Mouse (Mus musculus): ENCODE results near the gene Ltbp2. TPM values are rescaled to one million over a fixed set of nuclear protein-coding genes. Genes with fewer than 3 reads are reported as not detected.

Gene Ltbp2
- polyA plus RNA-seq, 1 experiment, result 6.9 TPM

- WGBS, result 84% methylated on average over 4 of the region's 4 CpGs
- Histone ChIP-seq H3K27ac (ENCODE audit: control insufficient read depth, insufficient read depth, low read depth, low read length, poor library complexity) (no peak overlapping the region), H3K4me3 (replicated peaks; ENCODE audit: control insufficient read depth, low read depth, low read length) (no peak overlapping the region), H3K4me1 (ENCODE audit: control insufficient read depth, insufficient read depth, low read length) (no peaks in the 10 kb centered on the region)
- no peak for TF ChIP-seq POLR2A (IDR thresholded peaks at IDR 0.05; ENCODE audit: borderline replicate concordance, control insufficient read depth, low read depth, low read length)
- TF ChIP-seq CTCF (IDR thresholded peaks at IDR 0.05; ENCODE audit: control insufficient read depth, insufficient read depth, low read length), result no peak
Measured at GRCm38 (mm10) chr12:84910066-84910465, 33.7 kb upstream of the Ltbp2 start.

- no peak for TF ChIP-seq CTCF (IDR thresholded peaks at IDR 0.05; ENCODE audit: control insufficient read depth, insufficient read depth, low read length)
- no peak for TF ChIP-seq POLR2A (IDR thresholded peaks at IDR 0.05; ENCODE audit: borderline replicate concordance, control insufficient read depth, low read depth, low read length)
- WGBS, result 79% methylated on average over 10 of the region's 10 CpGs
- H3K27ac ChIP-seq (ENCODE audit: control insufficient read depth, insufficient read depth, low read depth, low read length, poor library complexity), result no peak overlapping the region
- H3K4me3 ChIP-seq (replicated peaks; ENCODE audit: control insufficient read depth, low read depth, low read length), result no peak overlapping the region
- H3K4me1 ChIP-seq (ENCODE audit: control insufficient read depth, insufficient read depth, low read length), result no peaks in the 10 kb centered on the region
Measured at GRCm38 (mm10) chr12:84907627-84908480, 31.5 kb upstream of the Ltbp2 start.

GRCm38 (mm10) chr12:84907024-84907626, 30.8 kb upstream of the Ltbp2 start:
- Histone ChIP-seq H3K27ac (ENCODE audit: control insufficient read depth, insufficient read depth, low read depth, low read length, poor library complexity) (no peak overlapping the region), H3K4me1 (ENCODE audit: control insufficient read depth, insufficient read depth, low read length) (no peaks in the 10 kb centered on the region), H3K4me3 (replicated peaks; ENCODE audit: control insufficient read depth, low read depth, low read length) (no peak overlapping the region)
- TF ChIP-seq POLR2A (IDR thresholded peaks at IDR 0.05; ENCODE audit: borderline replicate concordance, control insufficient read depth, low read depth, low read length), result no peak
- no peak for TF ChIP-seq CTCF (IDR thresholded peaks at IDR 0.05; ENCODE audit: control insufficient read depth, insufficient read depth, low read length)
- WGBS, result 79% methylated on average over 12 of the region's 12 CpGs

DNA sequence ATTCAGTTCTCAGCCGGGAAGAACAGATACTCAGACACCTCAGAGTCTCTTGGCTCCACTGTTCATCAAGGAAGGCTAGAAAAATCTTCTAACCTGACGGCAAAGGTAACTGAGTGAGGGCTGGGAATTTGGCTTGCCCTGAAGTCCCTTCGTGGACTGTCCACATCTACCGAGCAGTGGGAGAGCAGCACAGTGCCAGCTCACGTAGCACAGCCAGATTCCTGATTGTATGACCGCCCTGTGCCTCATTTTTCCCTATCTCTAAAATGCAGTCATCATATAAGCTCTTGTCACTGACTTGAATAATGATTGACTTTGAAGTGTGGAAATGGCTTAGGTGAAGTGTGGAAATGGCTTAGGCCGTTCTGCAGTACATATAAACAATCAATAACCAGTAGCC, 28.1 kb upstream of the Ltbp2 start:
- H3K27ac ChIP-seq (ENCODE audit: control insufficient read depth, insufficient read depth, low read depth, low read length, poor library complexity), result no peak overlapping the region
- H3K4me1 ChIP-seq (ENCODE audit: control insufficient read depth, insufficient read depth, low read length), result no peaks in the 10 kb centered on the region
- no peak overlapping the region for H3K4me3 ChIP-seq (replicated peaks; ENCODE audit: control insufficient read depth, low read depth, low read length)
- 75% methylated on average over 7 of the region's 7 CpGs for WGBS
- no peak for TF ChIP-seq CTCF (IDR thresholded peaks at IDR 0.05; ENCODE audit: control insufficient read depth, insufficient read depth, low read length)
- TF ChIP-seq POLR2A (IDR thresholded peaks at IDR 0.05; ENCODE audit: borderline replicate concordance, control insufficient read depth, low read depth, low read length), result no peak

DNA sequence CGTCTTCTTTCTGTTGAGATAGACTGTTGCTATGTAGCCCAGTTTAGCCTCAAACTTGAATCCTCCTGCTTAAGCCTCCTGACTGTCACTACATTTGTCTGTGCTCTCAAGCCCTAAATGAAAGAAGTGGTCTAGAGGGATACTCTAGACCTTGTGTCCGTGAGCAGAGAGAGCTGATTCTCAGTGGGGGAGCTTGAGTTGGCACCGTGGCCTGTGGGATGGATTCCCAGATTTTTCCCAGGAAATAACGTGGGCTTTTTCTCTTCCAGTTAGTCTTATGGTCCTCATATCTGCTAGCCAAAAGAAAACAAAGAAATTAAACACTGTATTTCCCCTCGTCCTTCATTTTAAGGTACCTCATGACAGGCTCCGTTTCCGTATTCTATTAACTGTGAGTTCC, 24.0 kb upstream of the Ltbp2 start:
- TF ChIP-seq POLR2A (IDR thresholded peaks at IDR 0.05; ENCODE audit: borderline replicate concordance, control insufficient read depth, low read depth, low read length) (no peak), CTCF (IDR thresholded peaks at IDR 0.05; ENCODE audit: control insufficient read depth, insufficient read depth, low read length) (no peak)
- Histone ChIP-seq H3K27ac (ENCODE audit: control insufficient read depth, insufficient read depth, low read depth, low read length, poor library complexity) (no peak overlapping the region), H3K4me3 (replicated peaks; ENCODE audit: control insufficient read depth, low read depth, low read length) (no peak overlapping the region), H3K4me1 (ENCODE audit: control insufficient read depth, insufficient read depth, low read length) (no peaks in the 10 kb centered on the region)
- WGBS, result 79% methylated on average over 7 of the region's 7 CpGs

- Histone ChIP-seq H3K27ac (ENCODE audit: control insufficient read depth, insufficient read depth, low read depth, low read length, poor library complexity) (no peak overlapping the region), H3K4me1 (ENCODE audit: control insufficient read depth, insufficient read depth, low read length) (no peaks in the 10 kb centered on the region), H3K4me3 (replicated peaks; ENCODE audit: control insufficient read depth, low read depth, low read length) (no peak overlapping the region)
- TF ChIP-seq CTCF (IDR thresholded peaks at IDR 0.05; ENCODE audit: control insufficient read depth, insufficient read depth, low read length) (no peak), POLR2A (IDR thresholded peaks at IDR 0.05; ENCODE audit: borderline replicate concordance, control insufficient read depth, low read depth, low read length) (no peak)
- 38% methylated on average over 5 of the region's 5 CpGs for WGBS
Measured at GRCm38 (mm10) chr12:84897322-84897721, 21.0 kb upstream of the Ltbp2 start.

DNA sequence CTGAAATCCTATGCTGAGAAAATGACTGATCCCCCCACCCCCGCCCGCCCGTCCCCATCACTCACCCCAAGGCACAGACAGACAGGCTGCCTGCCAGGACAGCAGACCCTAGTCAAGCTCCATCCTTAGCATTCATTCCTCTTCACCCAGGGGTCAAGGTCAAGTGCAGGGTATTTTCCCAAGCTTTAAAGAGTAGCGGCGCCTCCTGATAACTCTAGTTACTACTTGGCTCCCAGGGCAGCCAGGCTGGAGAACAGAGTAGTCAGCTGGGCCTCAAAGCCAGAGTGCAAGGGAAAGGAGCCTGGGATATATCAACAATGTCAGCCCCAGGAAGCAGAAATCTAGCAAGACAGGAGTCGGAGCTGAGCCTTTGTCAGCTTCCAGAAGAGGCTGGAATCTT, 19.9 kb upstream of the Ltbp2 start:
- TF ChIP-seq CTCF (IDR thresholded peaks at IDR 0.05; ENCODE audit: control insufficient read depth, insufficient read depth, low read length) (no peak), POLR2A (IDR thresholded peaks at IDR 0.05; ENCODE audit: borderline replicate concordance, control insufficient read depth, low read depth, low read length) (no peak)
- Histone ChIP-seq H3K4me3 (replicated peaks; ENCODE audit: control insufficient read depth, low read depth, low read length) (no peak overlapping the region), H3K27ac (ENCODE audit: control insufficient read depth, insufficient read depth, low read depth, low read length, poor library complexity) (no peak overlapping the region), H3K4me1 (ENCODE audit: control insufficient read depth, insufficient read depth, low read length) (no peaks in the 10 kb centered on the region)
- 82% methylated on average over 6 of the region's 6 CpGs for WGBS
